Mouse (Mus musculus): Measurements from ENCODE around the gene Clba1. TPM values are rescaled to one million over a fixed set of nuclear protein-coding genes. Genes with fewer than 3 reads are reported as not detected.

Gene Clba1
- total RNA-seq, 2 experiments from 2014 or later = not detected

Other genes starting within 250 kb of the Clba1 start
- gene Inf2, start 220.2 kb upstream of the Clba1 start, total RNA-seq (2015; ENCODE audit: low replicate concordance) = 3.1 and 4.6 TPM in 2 replicates
- 0.94 and 3.5 TPM in 2 replicates for gene Inf2, start 220.2 kb upstream of the Clba1 start, total RNA-seq (2017; ENCODE audit: low replicate concordance)
- gene Adssl1, start 188.9 kb upstream of the Clba1 start, total RNA-seq (2015; ENCODE audit: low replicate concordance) = 20.5 and 32.3 TPM in 2 replicates
- 23.8 and 24.4 TPM in 2 replicates for gene Adssl1, start 188.9 kb upstream of the Clba1 start, total RNA-seq (2017; ENCODE audit: low replicate concordance)
- gene Siva1, start 164.3 kb upstream of the Clba1 start, total RNA-seq (2015; ENCODE audit: low replicate concordance) = 45.0 and 45.4 TPM in 2 replicates
- 65.9 and 114 TPM in 2 replicates for gene Siva1, start 164.3 kb upstream of the Clba1 start, total RNA-seq (2017; ENCODE audit: low replicate concordance)
- 20.9 and 30.7 TPM in 2 replicates for gene Akt1, start 134.1 kb upstream of the Clba1 start, total RNA-seq (2015; ENCODE audit: low replicate concordance)
- 25.1 and 26.3 TPM in 2 replicates for gene Akt1, start 134.1 kb upstream of the Clba1 start, total RNA-seq (2017; ENCODE audit: low replicate concordance)
- 2.3 TPM in 1 of 2 replicates, not detected in the other for gene Zbtb42, start 130.1 kb upstream of the Clba1 start, total RNA-seq (2015; ENCODE audit: low replicate concordance)
- 0.42 and 1.2 TPM in 2 replicates for gene Zbtb42, start 130.1 kb upstream of the Clba1 start, total RNA-seq (2017; ENCODE audit: low replicate concordance)
- gene Cep170b, start 88.5 kb upstream of the Clba1 start, total RNA-seq (2015; ENCODE audit: low replicate concordance) = not detected in 2 replicates
- 0.51 TPM in 1 of 2 replicates, not detected in the other for gene Cep170b, start 88.5 kb upstream of the Clba1 start, total RNA-seq (2017; ENCODE audit: low replicate concordance)
- gene Pld4, start 48.3 kb upstream of the Clba1 start, total RNA-seq (2015; ENCODE audit: low replicate concordance) = 31.9 and 42.8 TPM in 2 replicates
- gene Pld4, start 48.3 kb upstream of the Clba1 start, total RNA-seq (2017; ENCODE audit: low replicate concordance) = 14.6 and 26.6 TPM in 2 replicates
- gene Ahnak2, start 6.3 kb upstream of the Clba1 start, total RNA-seq (2015; ENCODE audit: low replicate concordance) = not detected in 2 replicates
- gene Ahnak2, start 6.3 kb upstream of the Clba1 start, total RNA-seq (2017; ENCODE audit: low replicate concordance) = 0.09 TPM in 1 of 2 replicates, not detected in the other
- gene Cdca4, start 20.5 kb downstream of the Clba1 start, total RNA-seq (2015; ENCODE audit: low replicate concordance) = 28.8 and 35.5 TPM in 2 replicates
- gene Cdca4, start 20.5 kb downstream of the Clba1 start, total RNA-seq (2017; ENCODE audit: low replicate concordance) = 22.1 and 29.7 TPM in 2 replicates
- gene Gpr132, start 59.3 kb downstream of the Clba1 start, total RNA-seq (2015; ENCODE audit: low replicate concordance) = 1.9 and 2.3 TPM in 2 replicates
- 1.1 and 2.1 TPM in 2 replicates for gene Gpr132, start 59.3 kb downstream of the Clba1 start, total RNA-seq (2017; ENCODE audit: low replicate concordance)
- not detected in 2 replicates for gene Jag2, start 120.8 kb downstream of the Clba1 start, total RNA-seq (2015; ENCODE audit: low replicate concordance)
- gene Jag2, start 120.8 kb downstream of the Clba1 start, total RNA-seq (2017; ENCODE audit: low replicate concordance) = not detected in 2 replicates
- gene Nudt14, start 133.2 kb downstream of the Clba1 start, total RNA-seq (2015; ENCODE audit: low replicate concordance) = 2.7 TPM in 1 of 2 replicates, not detected in the other
- gene Nudt14, start 133.2 kb downstream of the Clba1 start, total RNA-seq (2017; ENCODE audit: low replicate concordance) = 1.1 TPM in 1 of 2 replicates, not detected in the other
- gene Btbd6, start 167.5 kb downstream of the Clba1 start, total RNA-seq (2015; ENCODE audit: low replicate concordance) = 2.3 TPM in 1 of 2 replicates, not detected in the other
- 1.9 and 2.9 TPM in 2 replicates for gene Btbd6, start 167.5 kb downstream of the Clba1 start, total RNA-seq (2017; ENCODE audit: low replicate concordance)
- 14.6 and 20.9 TPM in 2 replicates for gene Brf1, start 191.8 kb downstream of the Clba1 start, total RNA-seq (2015; ENCODE audit: low replicate concordance)
- gene Brf1, start 191.8 kb downstream of the Clba1 start, total RNA-seq (2017; ENCODE audit: low replicate concordance) = 35.9 and 52.0 TPM in 2 replicates
- gene Pacs2, start 205.6 kb downstream of the Clba1 start, total RNA-seq (2015; ENCODE audit: low replicate concordance) = 10.7 and 18.3 TPM in 2 replicates
- 12.7 and 14.5 TPM in 2 replicates for gene Pacs2, start 205.6 kb downstream of the Clba1 start, total RNA-seq (2017; ENCODE audit: low replicate concordance)

Data from erythroblast, adult 5-6 weeks (primary cell).